Mouse (Mus musculus) cerebellum, adult 11 months (tissue): ENCODE measurements around the gene D5Ertd579e.

Source experiments
- DNase-seq: peaks from one replicate; pipeline ENCODE4 v3.0.0; 2022

D5Ertd579e gene

GRCm38 (mm10) chr5:36695461-36696231 is at the start of gene D5Ertd579e:
D5Ertd579e (minus strand) TSS chr5:36696024.
- DNase-seq: peak; percentile 94

DNA sequence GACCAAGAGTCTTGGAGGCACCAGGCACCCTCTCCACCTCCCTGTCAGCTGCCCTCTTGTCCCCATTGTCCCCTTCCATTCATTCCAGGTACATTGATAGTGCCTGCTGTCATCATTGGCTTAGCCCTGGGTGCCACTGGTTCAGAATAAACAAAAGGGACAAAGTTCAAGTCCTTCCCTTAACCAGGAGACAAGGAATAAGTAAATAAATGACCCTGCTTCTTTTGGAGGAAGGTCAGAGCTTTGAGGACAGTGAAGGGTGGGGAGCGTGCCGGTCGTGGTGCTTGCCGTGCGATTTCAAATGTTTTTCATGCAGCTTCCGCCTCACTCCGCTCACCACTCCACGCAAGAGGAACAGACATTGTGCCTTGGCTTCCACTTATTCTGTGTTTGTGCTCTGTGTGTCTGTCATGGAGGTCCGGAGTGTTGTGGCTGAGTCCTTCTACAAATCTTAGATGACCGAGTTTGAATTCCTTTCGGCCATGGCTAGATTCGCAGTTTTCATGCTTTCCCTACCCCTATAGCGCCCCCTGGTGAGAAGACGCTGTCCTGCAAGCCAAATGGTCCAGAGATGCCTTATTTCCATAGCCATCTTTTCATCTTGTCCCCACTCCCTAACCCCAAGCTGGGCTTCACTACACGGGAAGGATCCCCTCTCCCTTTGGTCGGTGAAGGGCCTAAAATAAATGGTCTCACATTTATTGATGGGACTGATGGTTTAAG is 46.5 kb upstream of the D5Ertd579e start:
- DNase-seq: peak; percentile 83

DNA sequence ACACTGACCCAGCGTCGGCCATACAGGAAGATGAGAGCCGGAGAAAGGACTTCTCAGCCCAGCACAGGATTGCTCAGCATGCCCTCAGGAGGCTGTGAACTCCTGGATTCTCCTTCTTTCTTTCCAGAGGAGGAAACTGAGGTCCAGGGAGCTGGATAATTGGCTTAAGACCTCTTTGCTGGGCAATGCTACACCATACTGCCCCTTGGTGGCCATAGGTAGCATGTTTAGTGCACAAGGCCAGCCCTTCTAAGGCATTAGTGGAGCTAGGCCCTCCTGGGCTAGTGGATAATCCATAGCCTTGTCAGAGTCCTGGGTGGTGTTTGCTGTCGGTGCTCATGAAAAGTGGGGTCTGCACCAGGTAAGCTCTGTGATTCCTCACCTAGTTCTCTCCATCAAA is 44.0 kb upstream of the D5Ertd579e start:
- DNase-seq: peak; percentile 67

GRCm38 (mm10) chr5:36738799-36739615 is 43.2 kb upstream of the D5Ertd579e start:
- DNase-seq: peak; percentile 88

DNA sequence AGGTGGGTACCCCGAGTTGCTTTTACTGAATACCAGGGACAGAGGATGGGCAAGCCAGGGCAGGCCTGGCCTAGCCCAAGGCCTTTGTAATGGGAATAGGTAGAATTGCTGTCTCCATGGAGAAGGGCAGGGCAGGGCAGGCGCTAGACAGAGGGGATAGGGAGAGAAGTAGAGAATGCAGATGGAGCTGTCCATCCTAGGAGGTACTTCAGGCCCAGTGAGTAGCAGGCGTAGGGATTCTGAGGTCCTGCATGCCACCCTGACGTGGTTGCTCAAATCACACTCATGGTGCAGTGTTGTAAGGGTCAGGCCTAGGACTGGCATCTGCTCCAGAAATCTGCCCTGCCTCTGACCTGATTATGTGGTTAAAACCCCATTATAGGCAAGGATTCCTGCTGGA is 41.9 kb upstream of the D5Ertd579e start:
- no peak for DNase-seq

DNA sequence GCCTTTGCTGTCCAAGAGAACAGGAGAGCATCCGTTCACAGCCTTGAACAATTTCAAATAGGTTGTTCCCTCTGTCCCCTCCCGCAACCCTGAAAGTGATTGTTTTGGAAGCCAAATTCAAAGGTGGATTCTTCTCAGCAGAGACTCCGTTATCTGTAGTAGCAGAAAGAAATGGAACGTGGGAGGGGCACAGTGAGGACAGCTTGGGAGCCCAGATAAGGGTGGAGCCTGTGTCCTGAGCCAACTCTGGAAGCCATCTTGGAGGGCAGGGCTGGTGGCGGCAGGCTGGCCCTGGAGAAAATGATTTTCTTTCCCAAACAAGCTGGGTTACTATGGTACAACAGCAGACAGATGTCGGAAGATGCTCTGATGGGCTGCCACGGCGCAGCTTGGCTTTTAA is 40.2 kb upstream of the D5Ertd579e start:
- DNase-seq: no peak

DNA sequence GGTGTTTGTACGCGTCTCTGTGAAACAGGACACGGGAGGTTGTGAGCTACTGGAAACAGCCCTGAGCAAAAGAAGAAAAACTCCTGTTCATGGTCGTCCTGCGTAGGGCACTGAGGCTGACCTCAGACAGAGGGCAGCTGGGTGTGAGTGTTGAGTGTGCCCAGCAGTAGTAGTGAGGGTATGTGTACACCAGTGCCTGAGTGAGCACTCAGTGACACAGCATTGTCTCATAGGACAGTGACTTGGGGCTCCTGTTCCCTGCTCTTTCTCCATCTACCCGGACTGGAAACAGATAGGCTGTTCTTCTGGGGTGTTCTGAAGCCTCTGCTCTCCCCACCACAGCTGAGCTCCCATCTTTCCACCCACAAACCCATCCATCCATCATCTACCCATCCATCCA is 39.3 kb upstream of the D5Ertd579e start:
- no peak for DNase-seq

DNA sequence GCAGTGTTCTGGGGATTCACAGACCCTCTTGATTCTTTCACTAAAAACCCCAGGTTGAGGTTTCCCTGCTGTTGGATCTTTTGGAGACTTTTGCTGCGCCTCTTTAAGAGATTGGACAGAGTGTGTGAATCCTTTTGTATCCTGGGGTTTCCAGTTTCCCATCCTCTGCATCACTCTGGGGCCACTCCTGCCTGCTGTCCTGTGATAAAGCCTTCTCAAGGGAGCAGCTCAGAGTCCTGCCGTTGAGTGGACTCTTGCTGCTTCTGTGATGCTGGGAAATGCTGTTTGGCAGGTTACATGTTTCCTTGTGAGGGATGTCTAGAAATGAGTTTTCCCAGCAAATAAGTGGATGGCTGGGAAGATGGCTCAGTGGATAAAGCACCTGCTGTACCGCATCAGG is 37.6 kb upstream of the D5Ertd579e start:
- no peak for DNase-seq

DNA sequence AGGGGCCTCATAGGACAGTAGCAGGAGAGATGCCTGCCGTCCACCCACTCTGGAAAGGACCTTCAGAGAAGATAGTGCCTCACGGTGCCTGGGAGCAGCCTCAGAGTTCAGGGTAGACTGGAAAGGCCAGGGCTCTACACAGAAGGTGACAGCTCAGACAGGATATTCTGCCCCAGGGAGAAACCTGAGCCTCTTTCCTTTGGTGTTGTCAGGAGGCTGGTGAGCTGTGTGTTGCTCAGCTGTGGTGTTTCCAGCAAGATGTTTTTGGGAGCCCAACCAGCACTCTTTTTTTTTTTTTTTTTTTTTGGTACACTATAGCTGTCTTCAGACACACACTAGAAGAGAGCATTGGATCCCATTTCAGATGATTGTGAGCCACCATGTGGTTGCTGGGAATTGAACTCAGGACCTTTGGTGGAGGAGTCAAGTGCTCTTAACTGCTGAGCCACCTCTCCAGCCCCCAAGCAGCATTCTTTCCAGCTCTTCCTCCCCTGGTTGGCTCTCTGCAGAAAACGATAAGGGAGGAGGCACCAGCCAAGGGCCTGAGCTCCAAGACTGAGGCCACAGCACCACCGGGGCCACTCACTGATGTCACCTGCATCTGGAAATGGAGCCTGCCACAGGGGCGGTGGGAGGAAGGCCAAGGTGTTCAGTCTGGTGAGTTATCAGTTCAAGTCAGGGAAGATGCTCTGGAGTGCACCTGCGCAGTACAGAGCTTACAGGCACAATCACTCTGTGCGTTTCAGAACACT is 36.3 kb upstream of the D5Ertd579e start:
- no peak for DNase-seq

GRCm38 (mm10) chr5:36730689-36731088 is 34.9 kb upstream of the D5Ertd579e start:
- DNase-seq: no peak

GRCm38 (mm10) chr5:36729923-36730322 is 34.1 kb upstream of the D5Ertd579e start:
- DNase-seq: no peak

DNA sequence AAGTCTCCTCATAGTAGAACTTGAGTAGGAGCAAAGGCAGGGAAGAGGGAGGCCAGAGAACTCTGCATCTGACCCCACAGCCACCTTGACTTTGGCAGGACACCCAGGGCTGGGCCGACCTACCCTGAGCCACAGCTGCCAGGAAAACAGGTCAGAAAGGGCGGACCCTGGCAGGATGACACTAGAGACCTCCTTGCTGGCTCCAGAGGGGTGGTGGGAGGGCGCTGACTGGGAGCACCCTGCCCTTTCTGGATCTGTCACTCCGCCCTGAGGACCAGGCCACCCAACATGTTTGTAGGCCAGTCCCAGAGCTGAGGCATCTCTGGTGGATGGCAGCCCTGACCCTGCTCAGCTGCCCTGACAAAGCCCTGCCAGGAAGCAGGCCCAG is 33.3 kb upstream of the D5Ertd579e start:
- no peak for DNase-seq

- no peak for DNase-seq
Measured at GRCm38 (mm10) chr5:36728403-36729085, 32.7 kb upstream of the D5Ertd579e start.

GRCm38 (mm10) chr5:36727776-36728175 is 32.0 kb upstream of the D5Ertd579e start:
- peak; percentile 82 for DNase-seq

- peak; percentile 43 for DNase-seq
Measured at GRCm38 (mm10) chr5:36727136-36727535, 31.3 kb upstream of the D5Ertd579e start.

DNA sequence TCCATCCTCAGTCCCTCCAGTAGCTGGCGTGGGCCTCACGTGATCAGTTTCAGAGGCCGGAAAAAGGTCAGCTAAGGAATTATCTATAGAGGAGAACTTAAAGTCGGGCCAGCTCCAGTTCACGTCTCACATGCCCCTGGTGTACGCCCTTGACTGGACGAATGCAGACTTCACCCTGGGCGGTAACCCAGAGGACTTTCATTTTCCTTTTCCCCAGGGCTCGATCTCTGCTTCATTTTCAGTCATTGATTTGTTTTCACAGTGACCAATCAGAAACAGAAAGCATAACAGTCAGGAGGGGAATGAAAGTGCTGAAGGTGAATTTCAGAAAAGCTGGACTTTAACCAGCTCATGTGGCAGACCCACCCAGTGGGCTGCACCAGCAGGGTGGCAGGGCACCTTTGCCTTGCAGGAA is 30.6 kb upstream of the D5Ertd579e start:
- DNase-seq: no peak

DNA sequence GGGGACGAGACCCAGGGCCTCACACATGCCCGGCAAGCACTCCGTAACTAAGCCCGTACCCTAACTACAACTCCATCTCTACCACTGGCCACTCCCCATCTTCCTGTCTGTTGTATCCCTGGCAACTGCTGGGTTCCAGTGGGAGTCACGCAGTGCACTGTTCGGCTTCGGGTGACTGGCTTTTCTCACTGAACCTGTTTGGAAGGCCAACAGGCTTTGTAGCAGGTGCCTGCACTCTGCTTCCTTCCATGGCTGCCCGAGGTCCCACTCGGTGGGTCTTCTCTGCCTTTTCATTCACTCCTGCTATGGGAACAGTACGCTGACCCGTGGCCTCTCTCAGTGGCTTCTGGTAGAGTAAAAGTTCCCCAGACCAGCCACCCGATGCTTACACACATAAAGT is 30.0 kb upstream of the D5Ertd579e start:
- no peak for DNase-seq

- no peak for DNase-seq
Measured at GRCm38 (mm10) chr5:36724274-36724673, 28.4 kb upstream of the D5Ertd579e start.

DNA sequence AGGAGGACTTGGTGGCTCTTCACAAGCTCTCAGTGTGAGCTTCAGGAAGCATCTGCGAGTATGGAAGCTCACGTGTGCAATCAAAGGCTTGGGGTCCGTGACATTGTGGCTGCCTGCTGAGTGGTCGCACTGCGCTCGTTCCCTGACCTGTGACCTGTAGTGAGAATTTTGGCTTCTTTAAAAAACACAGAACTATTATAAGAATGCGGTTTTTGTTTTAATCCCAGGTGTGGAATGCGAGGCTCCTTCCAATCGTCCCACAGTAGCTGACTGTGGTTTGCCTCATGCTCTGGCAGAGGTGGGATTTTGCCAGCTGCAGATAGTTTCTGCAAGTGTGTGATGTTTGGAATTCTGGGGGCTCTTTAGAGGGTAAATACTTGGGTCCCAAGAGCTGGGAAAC is 27.5 kb upstream of the D5Ertd579e start:
- no peak for DNase-seq

DNA sequence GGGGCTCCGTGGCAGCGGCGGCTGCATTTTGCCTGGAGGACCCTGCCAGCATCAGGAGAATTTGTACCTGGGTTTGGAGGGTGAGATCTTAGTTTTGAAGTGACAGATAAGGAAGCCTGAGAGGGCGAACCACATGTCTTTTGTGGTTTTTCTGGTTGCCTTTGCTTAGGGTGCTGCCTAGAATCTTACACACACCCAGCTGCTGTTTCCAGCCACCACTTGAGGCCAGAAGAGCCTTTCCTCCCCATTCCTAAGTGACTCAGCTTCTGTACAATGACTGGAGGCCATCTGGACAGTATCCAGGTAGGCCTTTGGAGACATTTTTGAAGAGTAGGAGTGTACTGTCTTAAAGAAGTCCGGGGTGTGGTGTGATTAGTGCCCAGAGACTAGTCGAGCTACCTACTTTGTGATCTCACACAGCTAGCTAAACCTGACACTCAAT is 26.6 kb upstream of the D5Ertd579e start:
- DNase-seq: no peak

DNA sequence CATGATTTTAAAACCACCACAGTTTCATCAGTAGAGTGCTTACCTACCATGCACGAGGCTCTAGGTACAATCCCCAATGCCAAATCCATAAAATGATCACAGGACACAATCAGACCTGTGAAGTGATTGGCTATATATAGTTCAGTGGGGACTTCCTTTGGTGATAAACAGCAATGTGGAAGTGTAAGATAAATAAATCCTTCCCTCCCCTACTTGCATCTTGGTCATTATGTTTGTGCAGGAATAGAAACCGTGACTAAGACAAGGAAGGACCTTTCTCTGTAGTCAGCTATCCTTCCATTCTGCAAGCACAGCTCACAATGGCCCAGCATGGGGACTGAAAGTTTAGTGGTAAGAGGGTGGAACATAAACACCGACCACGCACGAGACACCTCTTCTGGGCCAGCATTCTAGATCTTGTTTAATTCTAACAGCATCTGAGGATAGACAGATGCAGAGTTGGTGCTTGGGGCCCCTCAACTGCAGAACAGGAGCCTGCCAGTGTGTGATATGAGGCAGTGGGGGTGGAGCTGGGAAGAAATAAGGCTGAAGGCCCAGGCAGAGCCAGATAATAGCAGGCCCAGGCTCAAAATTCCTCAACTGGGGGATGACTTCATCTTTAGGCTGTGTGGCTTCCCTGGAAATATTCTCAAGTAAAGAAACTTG is 25.0 kb upstream of the D5Ertd579e start:
- no peak for DNase-seq

- DNase-seq: no peak
Measured at GRCm38 (mm10) chr5:36720219-36720618, 24.4 kb upstream of the D5Ertd579e start.
